Mouse (Mus musculus): Measurements from ENCODE around the gene Gstm5. TPM values are rescaled to one million over a fixed set of nuclear protein-coding genes. Genes with fewer than 3 reads are reported as not detected.

Gstm5 gene
- total and polyA plus RNA-seq, 3 experiments = 134 to 164 TPM; not detected in 1

GRCm38 (mm10) chr3:107935268-107935667 is 39.6 kb downstream of the Gstm5 start:
- Histone ChIP-seq H3K27ac (ENCODE audit: control insufficient read depth, low read depth, low read length) (no peak overlapping the region), H3K79me2 (ENCODE audit: control insufficient read depth, insufficient read depth, low read length, poor library complexity) (no peaks in the 10 kb centered on the region), H3K9ac (ENCODE audit: control insufficient read depth, low read depth, low read length, poor library complexity, severe bottlenecking) (no peak overlapping the region), H3K4me1 (ENCODE audit: control insufficient read depth in 1 of 2, insufficient read depth in 2 of 2, low read length in 2 of 2) (peaks cover 2 to 12% of the 10 kb centered on the region in 2 experiments; a peak in 2 of 4 replicates), H3K4me3 (ENCODE audit: control insufficient read depth in 1 of 2, insufficient read depth in 1 of 2, low read depth in 2 of 2, low read length in 2 of 2) (no peak overlapping the region), H3K36me3 (ENCODE audit: control insufficient read depth in 1 of 2, insufficient read depth in 2 of 2, low read length in 2 of 2) (peaks cover 0 to 4% of the 10 kb centered on the region in 2 experiments; a peak in 2 of 4 replicates), H3K9me3 (replicated peaks; ENCODE audit: insufficient read depth, low read length) (no peaks in the 10 kb centered on the region), H3K27me3 (ENCODE audit: control insufficient read depth in 1 of 2, insufficient read depth in 2 of 2, low read length in 2 of 2) (peaks cover 0 to 1% of the 10 kb centered on the region in 2 experiments; a peak in 2 of 4 replicates)
- TF ChIP-seq CTCF (IDR thresholded peaks at IDR 0.05 in 2 of 3, conservative IDR thresholded peaks at IDR 0.05 in 1 of 3; ENCODE audit: control insufficient read depth in 1 of 3, insufficient read depth in 1 of 3, low read depth in 2 of 3, low read length in 3 of 3, poor library complexity in 1 of 3, severe bottlenecking in 1 of 3) = no peak
- TF ChIP-seq TBP (IDR thresholded peaks at IDR 0.05; ENCODE audit: low read depth, low read length) = no peak
- no peak for TF ChIP-seq POLR2A (IDR thresholded peaks at IDR 0.05; ENCODE audit: control insufficient read depth in 1 of 2, insufficient read depth in 1 of 2, low read depth in 1 of 2, low read length in 2 of 2, poor library complexity in 1 of 2)
- TF ChIP-seq USF2 (IDR thresholded peaks at IDR 0.05; ENCODE audit: borderline replicate concordance in 1 of 2, insufficient read depth in 1 of 2, low read depth in 1 of 2, low read length in 2 of 2) = no peak
- no peak for DNase-seq (ENCODE audit: low read depth, low spot score)

GRCm38 (mm10) chr3:107935888-107936287 is 40.3 kb downstream of the Gstm5 start:
- Histone ChIP-seq H3K27ac (ENCODE audit: control insufficient read depth, low read depth, low read length) (no peak overlapping the region), H3K27me3 (ENCODE audit: control insufficient read depth in 1 of 2, insufficient read depth in 2 of 2, low read length in 2 of 2) (peaks cover 0 to 1% of the 10 kb centered on the region in 2 experiments; a peak in 2 of 4 replicates), H3K4me1 (ENCODE audit: control insufficient read depth in 1 of 2, insufficient read depth in 2 of 2, low read length in 2 of 2) (peaks cover 2 to 12% of the 10 kb centered on the region in 2 experiments; a peak in 2 of 4 replicates), H3K9me3 (replicated peaks; ENCODE audit: insufficient read depth, low read length) (no peaks in the 10 kb centered on the region), H3K36me3 (ENCODE audit: control insufficient read depth in 1 of 2, insufficient read depth in 2 of 2, low read length in 2 of 2) (peaks cover 0 to 4% of the 10 kb centered on the region in 2 experiments; a peak in 2 of 4 replicates), H3K4me3 (ENCODE audit: control insufficient read depth in 1 of 2, insufficient read depth in 1 of 2, low read depth in 2 of 2, low read length in 2 of 2) (no peak overlapping the region), H3K79me2 (ENCODE audit: control insufficient read depth, insufficient read depth, low read length, poor library complexity) (no peaks in the 10 kb centered on the region), H3K9ac (ENCODE audit: control insufficient read depth, low read depth, low read length, poor library complexity, severe bottlenecking) (no peak overlapping the region)
- TF ChIP-seq KAT2A (conservative IDR thresholded peaks at IDR 0.05; ENCODE audit: low read depth, low read length) = no peak
- no peak for TF ChIP-seq HCFC1 (IDR thresholded peaks at IDR 0.05; ENCODE audit: low read depth, low read length)
- TF ChIP-seq JUND (IDR thresholded peaks at IDR 0.05; ENCODE audit: low read depth, low read length) = no peak
- no peak for TF ChIP-seq POLR2A (IDR thresholded peaks at IDR 0.05; ENCODE audit: control insufficient read depth in 1 of 2, insufficient read depth in 1 of 2, low read depth in 1 of 2, low read length in 2 of 2, poor library complexity in 1 of 2)
- no peak for TF ChIP-seq MYC (IDR thresholded peaks at IDR 0.05; ENCODE audit: low read depth, low read length)
- no peak for TF ChIP-seq TCF12 (IDR thresholded peaks at IDR 0.05; ENCODE audit: low read depth, low read length)
- no peak for TF ChIP-seq EP300 (IDR thresholded peaks at IDR 0.05; ENCODE audit: low read depth in 1 of 2, low read length in 2 of 2)
- no peak for TF ChIP-seq CHD2 (IDR thresholded peaks at IDR 0.05; ENCODE audit: low read length)
- TF ChIP-seq RCOR1 (IDR thresholded peaks at IDR 0.05; ENCODE audit: low read depth, low read length) = no peak
- TF ChIP-seq MEF2A (IDR thresholded peaks at IDR 0.05; ENCODE audit: extremely low read depth, insufficient replicate concordance, low read depth, low read length, poor library complexity, severe bottlenecking) = no peak
- no peak for TF ChIP-seq ELF1 (IDR thresholded peaks at IDR 0.05; ENCODE audit: low read depth, low read length)
- TF ChIP-seq POLR2AphosphoS5 (IDR thresholded peaks at IDR 0.05; ENCODE audit: borderline replicate concordance, low read depth, low read length) = no peak
- TF ChIP-seq GABPA (IDR thresholded peaks at IDR 0.05; ENCODE audit: low read depth, low read length) = no peak
- DNase-seq (ENCODE audit: low read depth, low spot score) = no peak

Measured in MEL (cell line).